Mouse (Mus musculus): ENCODE results near the gene Mymk.

Mymk gene

DNA sequence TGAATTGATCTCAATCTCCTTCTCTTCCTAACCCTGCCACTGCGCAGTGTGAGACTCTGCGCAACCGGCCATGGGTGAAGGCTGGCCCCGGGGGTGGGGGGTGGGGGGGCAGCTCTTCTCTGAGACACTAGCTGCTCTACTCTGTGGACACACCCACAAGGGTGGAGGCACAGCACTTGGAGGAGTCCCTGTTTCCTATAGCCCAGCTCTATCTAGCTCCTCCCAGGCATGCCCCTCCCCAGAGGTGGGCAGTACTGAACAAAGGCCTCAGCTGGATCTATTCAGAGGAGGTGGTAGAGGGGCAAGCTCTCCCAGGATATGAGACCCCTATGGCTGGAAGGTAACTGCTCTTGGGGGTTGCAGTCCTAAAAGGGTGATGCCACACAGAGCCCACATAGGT is 35.0 kb downstream of the Mymk start:
- DNase-seq (ENCODE audit: low read depth, low spot score): no peak

DNA sequence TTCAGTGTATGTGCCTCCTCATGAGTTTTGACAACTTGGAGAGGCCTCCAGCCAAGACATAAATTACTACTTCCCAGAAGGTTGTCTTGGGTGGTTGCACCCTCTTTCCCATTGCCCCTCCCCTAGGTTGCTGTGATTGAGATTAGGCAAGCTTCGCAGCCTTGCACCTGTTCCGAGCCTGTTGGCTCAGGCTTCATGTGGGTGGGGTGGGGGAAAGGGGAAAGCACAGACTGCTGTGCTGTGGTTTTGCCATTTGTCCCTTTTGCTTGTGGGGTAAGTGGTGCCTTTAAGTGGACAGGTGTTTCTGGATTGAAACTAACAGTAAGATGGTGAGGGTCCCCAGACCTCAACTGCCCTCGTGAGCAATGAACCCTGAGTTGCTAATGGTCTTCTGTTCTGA is 36.0 kb downstream of the Mymk start:
- DNase-seq (ENCODE audit: low read depth, low spot score): no peak

DNA sequence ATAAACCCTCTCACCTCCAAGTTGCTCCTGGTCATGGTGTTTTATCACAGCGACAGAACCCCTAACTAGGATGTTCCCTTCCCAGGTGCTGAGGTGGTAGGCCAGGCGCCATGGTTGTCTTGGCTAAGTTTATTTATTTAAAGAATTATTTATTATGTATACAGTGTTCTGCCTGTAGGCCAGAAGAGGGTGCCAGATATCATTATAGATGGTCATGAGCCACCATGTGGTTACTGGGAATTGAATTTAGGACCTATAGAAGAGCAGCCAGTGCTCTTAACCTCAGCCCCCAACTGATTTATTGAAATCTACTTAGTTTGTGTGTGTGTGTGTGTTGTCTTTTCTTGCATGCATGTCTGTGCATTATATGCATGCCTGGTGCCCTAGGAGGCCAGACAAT is 39.6 kb downstream of the Mymk start:
- DNase-seq (ENCODE audit: low read depth, low spot score): no peak

DNA sequence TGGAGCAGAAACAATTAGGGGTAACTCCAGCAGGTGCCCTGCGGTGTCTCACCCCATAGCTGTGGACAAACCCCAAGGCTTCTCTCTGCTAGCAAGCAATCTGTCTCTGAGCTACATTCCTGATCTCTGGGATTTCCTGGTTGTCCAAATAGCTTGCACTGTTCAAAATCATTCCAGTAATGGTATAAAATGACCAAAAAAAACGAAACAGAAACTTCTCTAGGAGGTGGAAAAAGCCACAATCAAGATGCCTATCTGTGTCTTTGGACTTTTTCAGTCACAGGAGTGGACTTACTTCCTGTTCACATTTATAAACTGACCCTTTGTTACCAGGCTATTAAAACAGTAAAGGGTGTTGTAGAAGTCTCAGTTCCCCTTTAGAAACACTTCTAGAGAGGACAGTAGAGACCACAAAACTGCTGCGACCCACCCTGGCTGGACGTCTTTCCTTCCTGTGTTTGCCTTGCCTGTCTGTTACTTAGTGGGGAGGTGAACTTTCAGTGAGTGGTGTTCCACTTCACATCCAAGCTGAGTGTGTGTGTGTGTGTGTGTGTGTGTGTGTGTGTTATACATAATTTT is 43.5 kb downstream of the Mymk start:
- no peak for DNase-seq (ENCODE audit: low read depth, low spot score)

DNA sequence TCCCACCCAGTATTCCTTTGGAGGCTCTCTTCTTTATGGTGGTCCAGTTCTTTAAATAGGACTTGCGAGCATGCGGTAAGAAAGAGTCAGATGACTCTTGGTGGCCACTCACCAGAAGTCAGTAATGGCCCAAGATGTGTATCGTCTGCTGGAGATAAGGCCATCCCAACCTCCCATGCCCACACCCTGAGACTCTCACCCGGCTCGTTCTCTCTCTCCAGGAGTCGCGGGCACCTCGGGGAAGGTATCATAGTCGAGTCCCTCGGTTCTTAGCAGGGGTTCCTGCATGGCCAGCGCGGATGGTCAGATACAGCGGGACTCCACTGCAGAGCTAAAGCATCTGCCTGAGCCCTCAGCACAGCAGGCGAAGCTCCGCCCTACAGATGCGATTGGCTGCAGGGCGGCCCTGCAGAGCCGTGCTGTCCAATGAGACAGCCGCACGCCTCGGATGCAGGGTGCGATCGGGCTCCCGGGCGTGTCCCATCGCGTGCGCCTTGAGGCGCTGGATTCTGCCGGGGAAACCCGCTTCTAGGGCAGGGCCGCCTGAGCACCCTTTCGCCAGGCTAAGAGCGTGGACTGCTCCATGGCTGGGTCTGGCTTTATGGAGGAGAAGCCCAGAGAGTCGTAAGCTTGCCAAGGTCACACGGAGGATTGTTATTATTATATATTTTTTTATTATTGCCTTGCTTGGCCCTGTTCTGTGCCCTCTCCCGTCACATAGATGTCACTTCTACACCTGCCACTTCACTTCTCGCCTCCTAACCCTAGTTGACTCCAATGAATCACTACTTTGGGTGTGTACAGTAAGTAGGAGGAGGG is 44.2 kb downstream of the Mymk start, which contains the start of gene Slc2a6:
TSS of gene Slc2a6 (minus strand) at position 381 of the 819 bp plus-strand sequence.
- peak; percentile 77 for DNase-seq (ENCODE audit: low read depth, low spot score)

DNA sequence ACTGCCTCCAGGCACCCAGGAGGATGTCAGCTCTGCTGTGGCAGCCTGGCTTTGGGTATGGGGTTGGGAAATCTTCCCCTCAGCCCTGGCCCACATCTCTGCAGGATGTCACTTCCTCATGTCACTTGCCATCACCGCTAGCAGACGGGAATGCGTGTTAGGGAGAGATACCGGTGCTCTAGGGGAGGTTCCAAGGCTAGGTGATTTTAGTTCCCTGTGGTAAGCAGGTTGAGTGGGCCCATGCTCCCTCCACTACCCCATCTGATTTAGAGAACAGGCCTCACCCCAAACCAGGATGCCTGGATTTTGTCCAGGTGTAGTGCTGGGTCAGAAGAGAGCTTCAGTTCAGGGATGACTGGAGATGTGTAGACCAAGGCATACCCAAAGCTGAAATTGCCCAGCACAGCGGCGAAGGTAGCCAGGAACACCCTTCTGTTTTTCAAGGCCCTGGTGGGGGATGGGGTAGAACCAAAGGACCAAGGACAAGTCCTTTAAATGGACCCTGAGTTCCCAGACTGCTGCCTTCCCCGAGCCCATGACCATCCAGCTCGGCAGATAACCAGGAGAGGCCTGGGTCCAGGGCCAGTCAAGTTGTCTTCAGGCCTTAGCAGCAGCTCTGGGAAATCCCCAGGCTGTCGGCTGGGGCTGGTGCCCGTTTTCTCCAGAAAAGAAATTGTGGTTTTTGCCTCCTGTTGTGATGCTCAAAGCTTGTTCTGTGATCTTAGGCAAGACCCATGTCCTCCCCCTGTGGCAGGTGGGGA is 44.9 kb downstream of the Mymk start:
- no peak for DNase-seq (ENCODE audit: low read depth, low spot score)

DNA sequence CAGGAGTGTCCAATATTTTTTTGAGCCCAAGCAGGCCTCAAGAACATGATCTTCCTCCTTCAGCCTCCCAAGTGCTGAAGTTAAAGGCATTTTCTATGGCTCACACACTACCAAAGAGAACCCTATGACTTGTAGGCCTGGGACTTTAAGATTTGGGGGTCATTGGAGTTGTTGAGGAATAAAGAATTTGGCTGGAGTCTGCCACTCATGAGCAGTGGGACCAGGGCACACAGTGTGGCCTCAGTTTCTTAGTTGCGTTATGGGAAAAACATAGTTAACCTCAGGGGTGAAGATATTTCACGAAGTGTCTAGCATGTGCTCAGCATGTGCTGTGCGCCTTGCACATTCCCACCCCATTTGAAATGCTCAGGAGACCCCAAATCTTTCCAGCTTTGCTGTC is 45.6 kb downstream of the Mymk start:
- no peak for DNase-seq (ENCODE audit: low read depth, low spot score)

DNA sequence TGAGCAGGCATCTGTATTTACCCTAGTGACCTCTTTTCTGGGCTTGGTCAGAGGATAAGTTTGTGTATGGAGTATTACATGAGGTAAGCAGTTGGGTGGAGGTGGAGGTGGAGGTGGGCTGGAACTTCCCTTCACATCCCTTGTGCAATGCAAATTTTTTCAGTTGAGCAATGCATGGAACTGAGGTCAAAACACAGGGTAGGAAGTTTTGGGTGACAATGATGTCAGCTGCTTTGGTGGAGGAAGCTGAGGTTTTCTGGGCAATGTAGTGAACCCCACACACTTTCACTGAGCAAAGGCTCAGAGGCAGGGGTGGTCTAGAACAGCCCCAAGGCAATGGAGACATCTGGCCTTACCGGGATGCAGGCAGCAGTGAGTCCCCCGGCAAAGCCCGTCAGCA is 46.4 kb downstream of the Mymk start:
- DNase-seq (ENCODE audit: low read depth, low spot score): no peak

DNA sequence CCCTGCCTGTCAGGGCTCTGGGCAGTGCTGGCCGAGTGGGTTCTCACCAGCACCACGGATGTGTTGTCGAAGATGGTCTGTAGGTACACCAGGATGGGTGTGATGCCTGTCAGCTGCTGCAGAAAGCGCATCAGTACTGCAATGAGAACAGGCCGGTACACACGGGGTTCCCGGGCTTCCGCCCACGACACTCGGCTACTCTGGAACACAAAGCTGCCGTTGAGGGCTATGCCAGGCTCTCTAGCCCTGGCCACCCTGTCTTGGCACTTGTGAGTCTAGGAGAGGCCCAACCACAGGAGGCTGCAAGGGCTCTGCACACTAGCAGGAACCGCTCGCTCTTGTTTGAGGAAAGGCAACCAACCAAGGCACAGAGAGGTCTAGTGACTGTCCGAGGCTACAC is 47.8 kb downstream of the Mymk start:
- DNase-seq (ENCODE audit: low read depth, low spot score): no peak

DNA sequence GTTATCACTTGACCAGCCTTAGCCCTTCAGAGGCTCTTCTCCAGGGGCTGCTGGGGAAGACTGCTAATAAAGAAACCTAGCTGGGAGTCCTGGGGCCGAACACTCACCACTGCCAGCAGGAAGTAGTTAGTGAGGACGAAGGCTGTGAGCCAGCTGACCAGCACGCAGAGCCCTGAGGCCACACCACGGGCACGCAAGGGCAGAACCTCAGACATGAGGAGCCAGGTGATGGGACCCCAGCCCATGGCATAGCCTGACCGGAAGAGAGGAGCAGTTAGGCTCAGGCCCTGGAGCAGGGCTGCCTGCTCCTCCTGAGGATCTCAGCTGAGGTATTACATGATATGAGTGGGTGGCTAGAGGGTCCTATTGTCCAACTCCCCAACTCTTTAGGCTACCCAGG is 49.4 kb downstream of the Mymk start:
- DNase-seq (ENCODE audit: low read depth, low spot score): no peak

DNA sequence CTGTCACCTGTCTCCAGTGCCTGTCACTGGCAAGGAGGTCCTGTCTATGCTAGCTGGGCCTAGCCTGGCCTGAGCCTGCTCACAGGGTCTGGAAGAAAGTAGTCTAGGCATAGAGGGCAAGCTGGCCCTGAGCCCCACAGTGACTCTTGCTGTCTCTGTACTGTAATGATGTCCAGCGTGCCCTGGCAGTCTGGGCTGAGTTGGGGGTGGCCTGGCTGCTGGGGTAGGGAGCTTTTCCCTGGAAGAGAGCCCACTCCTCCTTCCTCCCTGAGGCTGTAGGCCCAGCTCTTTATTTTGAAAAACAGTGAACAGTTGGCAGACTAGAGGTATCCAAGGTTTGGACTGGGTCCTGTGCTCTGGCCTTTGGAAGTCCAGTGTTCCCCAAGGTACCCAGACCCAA is 50.9 kb downstream of the Mymk start:
- DNase-seq (ENCODE audit: low read depth, low spot score): no peak

DNA sequence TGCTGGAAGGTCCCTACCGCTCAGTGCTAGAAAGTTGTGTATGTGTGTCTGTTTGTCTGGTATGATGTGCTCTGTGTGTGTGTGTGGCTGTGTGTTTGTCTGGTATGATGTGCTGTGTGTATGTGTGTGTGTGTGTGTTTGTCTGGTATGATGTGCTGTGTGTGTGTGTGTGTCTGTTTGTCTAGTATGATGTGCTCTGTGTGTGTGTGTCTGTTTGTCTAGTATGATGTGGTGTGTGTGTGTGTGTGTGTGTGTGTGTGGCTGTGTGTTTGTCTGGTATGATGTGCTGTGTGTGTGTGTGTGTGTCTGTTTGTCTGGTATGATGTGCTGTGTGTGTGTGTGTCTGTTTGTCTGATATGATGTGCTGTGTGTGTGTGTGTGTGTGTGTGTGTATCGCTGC is 52.4 kb downstream of the Mymk start:
- DNase-seq (ENCODE audit: low read depth, low spot score): no peak

DNA sequence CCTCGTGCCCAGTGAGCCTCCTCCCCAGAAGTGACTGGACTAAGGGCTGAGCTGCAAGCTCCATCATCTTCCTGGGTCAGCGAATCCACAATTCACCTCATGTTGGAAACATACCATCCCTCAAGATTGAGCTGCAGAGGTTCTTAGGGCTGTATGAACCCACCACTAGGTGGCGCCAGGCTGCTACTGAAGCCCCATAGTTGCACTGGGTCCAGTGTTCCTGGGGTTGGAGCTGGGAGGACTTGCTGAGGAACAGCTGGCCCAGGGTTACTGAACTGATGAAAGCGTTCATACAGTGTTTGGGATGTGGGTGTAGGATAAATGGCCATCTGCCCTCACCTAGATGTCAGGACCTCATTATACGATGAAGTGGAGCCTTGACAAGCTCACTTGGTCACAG is 54.2 kb downstream of the Mymk start:
- DNase-seq (ENCODE audit: low read depth, low spot score): peak; percentile 60
